Mouse (Mus musculus): ENCODE data around the gene Olfr126. TPM values are rescaled to one million over a fixed set of nuclear protein-coding genes. Genes with fewer than 3 reads are reported as not detected.

Olfr126 gene
- not detected for total RNA-seq (2021)
- long read RNA-seq: 0 reads

DNA sequence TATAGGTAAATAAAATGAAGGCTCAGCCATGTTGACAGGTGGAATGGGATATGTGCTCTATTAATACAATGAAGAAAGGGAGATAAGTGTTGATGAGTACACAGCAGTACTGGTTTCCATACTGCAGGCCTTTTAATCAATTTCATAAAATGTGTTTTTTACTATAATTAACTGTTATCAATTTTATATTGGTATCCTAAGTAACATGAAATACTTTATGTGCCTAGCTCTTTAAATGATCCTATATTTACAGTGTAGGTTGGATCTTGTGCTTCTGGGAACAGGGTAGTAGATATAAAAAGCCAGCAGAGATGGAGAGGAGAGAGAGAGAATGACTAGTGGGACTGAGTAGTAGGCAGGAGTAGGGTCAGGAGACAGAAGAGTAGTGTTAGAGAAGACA is at the start of gene Olfr126:
Gene Olfr126, plus strand, starts transcription at position 301 of the 400 bp plus-strand sequence.
- DNase-seq (ENCODE audit: low spot score in 2 of 2): no peak

DNA sequence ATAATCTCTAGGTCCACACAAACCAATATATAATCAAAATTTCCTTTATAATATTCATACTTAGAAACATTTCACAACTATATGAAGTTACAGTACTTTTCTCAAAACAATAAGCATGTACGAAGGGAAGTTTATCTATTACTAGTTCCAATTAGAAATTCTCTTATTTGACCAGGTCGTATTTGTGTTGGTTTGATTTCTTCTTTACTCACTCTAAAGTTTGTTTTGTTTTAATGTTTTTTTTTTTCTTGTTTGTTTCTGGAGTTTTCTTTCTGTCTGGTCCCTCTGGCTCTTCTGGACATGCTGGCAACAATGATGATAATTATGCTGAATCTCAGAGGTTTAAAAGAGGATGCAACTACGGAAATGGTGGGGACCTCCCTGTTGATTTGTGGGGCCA is 47.7 kb upstream of the Olfr126 start, which contains the start of gene Olfr124:
Gene Olfr124, plus strand, starts transcription at position 301 of the 400 bp plus-strand sequence.
- DNase-seq (ENCODE audit: low spot score in 2 of 2): no peak

DNA sequence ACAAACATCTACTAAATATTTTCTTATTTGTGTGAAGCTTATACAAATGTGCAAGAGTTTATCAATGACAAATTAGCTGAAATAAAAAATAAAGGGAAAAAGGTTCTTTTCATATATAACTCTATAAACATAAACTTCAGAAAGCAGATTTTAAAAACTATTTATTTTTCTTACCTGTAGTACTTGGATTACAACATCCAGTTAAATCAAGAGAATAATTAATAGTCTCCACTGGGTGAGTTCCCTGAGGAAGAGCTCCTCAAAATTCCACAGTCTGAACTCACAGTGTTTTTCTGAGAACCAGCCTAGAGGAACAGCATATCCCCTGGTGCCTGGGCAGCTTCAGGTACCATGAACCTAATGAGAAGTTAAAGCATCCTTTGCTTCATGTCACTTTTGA is 14.6 kb upstream of the Olfr126 start, which contains the start of gene Olfr125:
Gene Olfr125, plus strand, starts transcription at position 301 of the 400 bp plus-strand sequence.
- DNase-seq (ENCODE audit: low spot score in 2 of 2): no peak

DNA sequence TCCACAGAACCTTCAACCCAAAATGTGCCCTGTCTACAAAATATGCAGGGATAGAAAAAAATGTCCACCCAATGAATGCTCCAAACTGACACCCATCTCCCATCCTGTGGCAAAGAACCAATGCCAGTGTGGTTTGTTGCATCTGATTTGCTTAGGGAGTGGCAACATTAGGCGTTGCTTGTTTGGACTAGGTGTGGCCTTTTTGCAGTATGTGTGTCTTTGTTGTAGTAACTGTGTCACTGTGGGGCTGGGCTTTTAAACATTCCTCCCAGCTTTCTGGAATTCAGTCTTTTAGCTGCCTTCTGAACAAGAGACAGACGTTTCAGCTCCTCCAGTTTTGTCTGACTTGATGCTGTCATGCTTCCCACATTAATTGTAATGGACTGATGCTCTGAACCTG is 16.6 kb downstream of the Olfr126 start:
- DNase-seq (ENCODE audit: low spot score in 2 of 2): no peak

DNA sequence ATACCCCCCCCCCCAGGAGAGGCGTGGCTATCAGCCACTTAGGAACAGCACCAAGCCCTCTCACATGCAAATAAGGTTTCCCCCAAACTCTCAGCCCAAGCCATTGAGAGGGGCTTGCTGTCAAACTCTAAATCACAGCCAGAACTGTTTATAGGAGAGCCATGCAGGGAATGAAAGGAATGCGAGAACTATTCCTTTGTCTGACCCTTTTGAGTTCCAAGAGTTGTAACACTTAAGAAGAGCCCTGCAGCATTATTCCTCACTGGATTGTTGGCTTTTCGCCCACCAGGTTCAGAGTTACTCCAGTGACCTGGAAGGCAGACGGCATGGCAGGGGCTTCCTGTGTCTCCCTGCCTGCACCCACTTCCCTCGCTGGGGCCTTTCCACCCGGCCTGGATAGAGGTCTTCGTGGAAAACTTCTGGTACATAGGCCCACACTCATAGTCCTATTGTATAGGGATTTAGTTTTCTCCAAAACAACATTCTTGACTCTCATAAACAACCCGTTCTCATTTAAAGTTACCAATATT is 22.5 kb downstream of the Olfr126 start:
- no peak for DNase-seq (ENCODE audit: low spot score in 2 of 2)

GRCm38 (mm10) chr17:37873830-37874229 is 26.5 kb downstream of the Olfr126 start:
- no peak for DNase-seq (ENCODE audit: low spot score in 2 of 2)

DNA sequence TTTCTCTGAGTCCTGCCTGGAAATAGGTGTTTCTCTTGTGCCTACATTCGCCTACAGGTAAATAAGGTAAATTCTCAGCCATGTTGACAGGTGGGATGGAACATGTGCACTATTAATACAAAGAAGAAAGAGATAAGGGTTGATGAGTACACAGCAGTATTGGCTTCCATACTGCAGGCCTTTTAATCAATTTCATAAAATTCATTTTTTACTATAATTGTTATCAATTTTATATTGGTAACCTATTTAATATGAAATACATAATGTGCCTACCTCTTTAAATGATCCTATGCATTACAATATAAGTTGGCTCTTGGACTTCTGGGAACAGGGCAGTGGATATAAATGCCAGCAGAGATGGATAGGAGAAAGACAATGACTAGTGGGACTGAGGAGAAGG is 52.9 kb downstream of the Olfr126 start, which contains the start of gene Olfr127:
Gene Olfr127, plus strand, starts transcription at position 301 of the 400 bp plus-strand sequence.
- DNase-seq (ENCODE audit: low spot score in 2 of 2): no peak

Other genes starting within 250 kb of the Olfr126 start
- not detected for gene Olfr115, start 220.4 kb upstream of the Olfr126 start, total RNA-seq (2021)
- gene Olfr116, start 220.3 kb upstream of the Olfr126 start, total RNA-seq (2021): not detected
- gene Olfr117, start 183.7 kb upstream of the Olfr126 start, total RNA-seq (2021): not detected
- gene Olfr118, start 180.5 kb upstream of the Olfr126 start, total RNA-seq (2021): not detected
- not detected for gene Olfr119, start 150.9 kb upstream of the Olfr126 start, total RNA-seq (2021)
- gene Olfr120, start 125.7 kb upstream of the Olfr126 start, total RNA-seq (2021): not detected
- gene Olfr121, start 98.6 kb upstream of the Olfr126 start, total RNA-seq (2021): not detected
- gene Olfr122, start 78.9 kb upstream of the Olfr126 start, total RNA-seq (2021): not detected
- gene Olfr123, start 54.0 kb upstream of the Olfr126 start, total RNA-seq (2021): not detected
- not detected for gene Olfr124, start 47.6 kb upstream of the Olfr126 start, total RNA-seq (2021)
- not detected for gene Olfr125, start 14.5 kb upstream of the Olfr126 start, total RNA-seq (2021)
- gene Olfr127, start 53.0 kb downstream of the Olfr126 start, total RNA-seq (2021): not detected
- gene Olfr128, start 73.1 kb downstream of the Olfr126 start, total RNA-seq (2021): not detected
- not detected for gene Olfr761, start 105.6 kb downstream of the Olfr126 start, total RNA-seq (2021)
- not detected for gene Olfr129, start 212.6 kb downstream of the Olfr126 start, total RNA-seq (2021)
- not detected for gene Olfr130, start 216.4 kb downstream of the Olfr126 start, total RNA-seq (2021)
- gene Olfr131, start 241.2 kb downstream of the Olfr126 start, total RNA-seq (2021): not detected